Mouse (Mus musculus) C2C12 (cell line): ENCODE measurements around the gene Gm28048. TPM values are rescaled to one million over a fixed set of nuclear protein-coding genes. Genes with fewer than 3 reads are reported as not detected.

ENCODE experiments used
- H3K27me3 ChIP-seq: one replicate; pipeline ENCODE4 v1.6.1; 2011; ENCODE audit not compliant: control insufficient read depth, insufficient read depth, insufficient read length
- H3K36me3 ChIP-seq: one replicate; pipeline ENCODE4 v1.6.1; 2011; ENCODE audit not compliant: control insufficient read depth, insufficient read depth
- H3K4me3 ChIP-seq: one replicate; pipeline ENCODE4 v1.5.1; 2011; ENCODE audit warnings: mild to moderate bottlenecking, control low read depth; ENCODE audit not compliant: poor library complexity, insufficient read depth, severe bottlenecking
- H3K79me2 ChIP-seq: one replicate; pipeline ENCODE4 v1.6.1; 2011; ENCODE audit not compliant: control insufficient read depth, insufficient read depth
- H3K79me3 ChIP-seq: one replicate; pipeline ENCODE4 v1.6.1; 2011; ENCODE audit warnings: low read depth, control low read depth
- H3ac ChIP-seq: one replicate; pipeline ENCODE3; 2011; ENCODE audit warnings: low read depth; ENCODE audit not compliant: control insufficient read depth, insufficient read length
- CEBPB ChIP-seq: IDR thresholded peaks from one replicate; pipeline ENCODE4 v1.6.1; 2011; ENCODE audit warnings: low read depth, mild to moderate bottlenecking, control low read depth, moderate library complexity
- CTCF ChIP-seq: IDR thresholded peaks from one replicate; pipeline ENCODE4 v1.5.1; 2011; ENCODE audit not compliant: control insufficient read depth, insufficient read depth, insufficient read length
- FOSL1 ChIP-seq: IDR thresholded peaks from one replicate; pipeline ENCODE4 v1.8.0; 2011; ENCODE audit warnings: mild to moderate bottlenecking, low read length; ENCODE audit not compliant: poor library complexity, insufficient read depth, severe bottlenecking
- MAX ChIP-seq: IDR thresholded peaks from one replicate; pipeline ENCODE4 v1.6.1; 2011; ENCODE audit warnings: mild to moderate bottlenecking, control low read depth
- MYOD1 ChIP-seq: IDR thresholded peaks from one replicate; pipeline ENCODE4 v1.6.1; 2011; ENCODE audit warnings: low read depth; ENCODE audit not compliant: control insufficient read depth, insufficient read length
- MYOG ChIP-seq: IDR thresholded peaks from one replicate; pipeline ENCODE4 v1.6.1; 2011; ENCODE audit not compliant: control insufficient read depth, insufficient read length; ENCODE audit errors: extremely low read depth
- USF1 ChIP-seq: IDR thresholded peaks from one replicate; pipeline ENCODE4 v1.6.1; 2011; ENCODE audit warnings: low read depth, mild to moderate bottlenecking, control low read depth, moderate library complexity
- polyA plus RNA-seq: library from polyadenylated mRNA; unstranded; fragments of >200 nt; fragmentation: generic; extraction: Trizol; gene quantifications from one replicate; pipeline ENCODE4 v1.2.1, GENCODE M21; 2012; ENCODE audit warnings: missing spikeins

Gene Gm28048
- polyA plus RNA-seq, 1 experiment = 1.4 TPM

- H3K79me3 ChIP-seq = peaks cover 2% of the 10 kb centered on the region
- no peak overlapping the region for H3K4me3 ChIP-seq
- H3ac ChIP-seq = no peak overlapping the region
- TF ChIP-seq CEBPB (no peak), MYOG (no peak), FOSL1 (no peak), MYOD1 (no peak), USF1 (no peak), MAX (no peak), CTCF (no peak)
- no peaks in the 10 kb centered on the region for H3K27me3 ChIP-seq
- H3K36me3 ChIP-seq = peaks cover 1% of the 10 kb centered on the region
- no peaks in the 10 kb centered on the region for H3K79me2 ChIP-seq
Measured at GRCm38 (mm10) chr11:22936446-22937125, 45.3 kb downstream of the Gm28048 start.

GRCm38 (mm10) chr11:22932167-22932566 lies 49.7 kb downstream of the Gm28048 start:
- Histone ChIP-seq H3K27me3 (no peaks in the 10 kb centered on the region), H3K79me3 (peaks cover 2% of the 10 kb centered on the region), H3K36me3 (no peaks in the 10 kb centered on the region), H3ac (no peak overlapping the region), H3K79me2 (no peaks in the 10 kb centered on the region), H3K4me3 (no peak overlapping the region)
- TF ChIP-seq CTCF (no peak), MYOD1 (no peak), FOSL1 (no peak), MYOG (no peak), MAX (no peak), USF1 (no peak), CEBPB (no peak)

GRCm38 (mm10) chr11:22931320-22931905 lies 50.5 kb downstream of the Gm28048 start:
- Histone ChIP-seq H3K79me3 (peaks cover 2% of the 10 kb centered on the region), H3K4me3 (no peak overlapping the region), H3K27me3 (no peaks in the 10 kb centered on the region), H3ac (no peak overlapping the region), H3K79me2 (no peaks in the 10 kb centered on the region), H3K36me3 (no peaks in the 10 kb centered on the region)
- no peak for TF ChIP-seq MYOG
- no peak for TF ChIP-seq CTCF
- TF ChIP-seq CEBPB = no peak
- TF ChIP-seq USF1 = no peak
- no peak for TF ChIP-seq FOSL1
- TF ChIP-seq MAX = no peak
- TF ChIP-seq MYOD1 = no peak

- Histone ChIP-seq H3K27me3 (no peaks in the 10 kb centered on the region), H3K36me3 (no peaks in the 10 kb centered on the region), H3K79me2 (no peaks in the 10 kb centered on the region), H3K79me3 (peaks cover 2% of the 10 kb centered on the region), H3K4me3 (no peak overlapping the region), H3ac (no peak overlapping the region)
- TF ChIP-seq MAX (no peak), MYOD1 (no peak), MYOG (no peak), CTCF (no peak), FOSL1 (no peak), USF1 (no peak), CEBPB (no peak)
Measured at GRCm38 (mm10) chr11:22930129-22930528, 51.8 kb downstream of the Gm28048 start.

GRCm38 (mm10) chr11:22928586-22929169 lies 53.2 kb downstream of the Gm28048 start:
- H3K27me3 ChIP-seq = no peaks in the 10 kb centered on the region
- no peak for TF ChIP-seq USF1
- no peak for TF ChIP-seq FOSL1
- TF ChIP-seq CTCF = no peak
- no peak for TF ChIP-seq CEBPB
- no peak for TF ChIP-seq MYOD1
- TF ChIP-seq MYOG = no peak
- TF ChIP-seq MAX = no peak
- H3ac ChIP-seq = no peak overlapping the region
- H3K36me3 ChIP-seq = no peaks in the 10 kb centered on the region
- peaks cover 2% of the 10 kb centered on the region for H3K79me3 ChIP-seq
- no peaks in the 10 kb centered on the region for H3K79me2 ChIP-seq
- no peak overlapping the region for H3K4me3 ChIP-seq
